Mouse (Mus musculus): Measurements from ENCODE around the gene Rtbdn. TPM values are rescaled to one million over a fixed set of nuclear protein-coding genes. Genes with fewer than 3 reads are reported as not detected.
A peak's percentile ranks its signal among the peaks of the same experiment; 100 is the strongest.

The Rtbdn gene
- polyA plus RNA-seq, 1 experiment: not detected

DNA sequence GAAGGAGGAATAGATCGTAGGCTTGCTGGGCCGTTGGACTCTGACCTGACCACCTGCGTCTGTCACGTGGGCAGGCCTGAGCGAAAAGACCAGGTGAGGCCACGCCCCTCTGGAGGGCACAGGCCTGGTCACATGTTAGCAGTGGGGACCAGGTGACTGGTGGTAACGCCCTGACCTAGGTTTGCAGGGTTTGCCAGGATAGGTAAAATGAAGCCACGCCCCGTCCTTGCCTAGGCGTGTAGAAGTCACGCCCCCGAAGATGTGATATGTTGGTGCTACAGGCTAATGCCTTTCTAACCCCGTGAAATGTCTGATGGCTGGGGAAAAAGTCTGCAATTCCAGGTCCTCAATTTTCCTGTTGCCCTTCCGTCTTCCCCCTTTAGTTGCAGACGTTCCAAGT, 44.0 kb downstream of the Rtbdn start:
- Histone ChIP-seq H3K36me3 (replicated peaks; ENCODE audit: low read length) (peaks cover 15% of the 10 kb centered on the region), H3K4me3 (replicated peaks) (peak overlapping the region; percentile 97), H3K27me3 (replicated peaks) (no peaks in the 10 kb centered on the region), H3K4me1 (peaks cover 55% of the 10 kb centered on the region), H3K9me3 (no peaks in the 10 kb centered on the region)
- no peak for TF ChIP-seq FLI1 (IDR thresholded peaks at IDR 0.05; ENCODE audit: low read length)
- TF ChIP-seq GATA1 (IDR thresholded peaks at IDR 0.05; ENCODE audit: borderline replicate concordance, low read length): no peak

DNA sequence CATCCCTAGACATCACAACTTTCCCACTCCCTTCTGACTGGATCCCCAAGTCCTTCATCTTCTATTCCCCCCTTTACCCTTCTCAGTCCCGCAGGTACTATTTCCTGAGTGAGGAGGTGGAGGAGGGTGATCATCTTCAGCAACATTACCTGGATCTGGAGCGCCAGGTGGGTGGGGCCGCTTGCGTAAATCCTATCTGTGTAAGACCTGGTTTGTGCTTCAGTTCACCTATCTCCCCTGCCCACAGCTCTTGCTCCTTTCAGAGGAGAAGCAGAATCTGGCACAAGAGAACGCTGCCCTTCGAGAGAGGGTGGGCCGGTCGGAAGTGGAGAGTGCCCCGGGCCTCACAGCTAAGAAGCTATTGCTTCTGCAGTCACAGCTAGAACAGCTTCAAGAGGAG, 47.6 kb downstream of the Rtbdn start:
- TF ChIP-seq GATA1 (IDR thresholded peaks at IDR 0.05; ENCODE audit: borderline replicate concordance, low read length) (no peak), FLI1 (IDR thresholded peaks at IDR 0.05; ENCODE audit: low read length) (no peak)
- Histone ChIP-seq H3K9me3 (no peaks in the 10 kb centered on the region), H3K4me1 (peaks cover 45% of the 10 kb centered on the region), H3K36me3 (replicated peaks; ENCODE audit: low read length) (peaks cover 31% of the 10 kb centered on the region), H3K4me3 (replicated peaks) (no peak overlapping the region), H3K27me3 (replicated peaks) (no peaks in the 10 kb centered on the region)

GRCm38 (mm10) chr8:84995680-84996079, 48.9 kb downstream of the Rtbdn start:
- no peaks in the 10 kb centered on the region for H3K9me3 ChIP-seq
- H3K4me3 ChIP-seq (replicated peaks): no peak overlapping the region
- H3K36me3 ChIP-seq (replicated peaks; ENCODE audit: low read length): peaks cover 31% of the 10 kb centered on the region
- peaks cover 40% of the 10 kb centered on the region for H3K4me1 ChIP-seq
- H3K27me3 ChIP-seq (replicated peaks): no peaks in the 10 kb centered on the region
- TF ChIP-seq GATA1 (IDR thresholded peaks at IDR 0.05; ENCODE audit: borderline replicate concordance, low read length): no peak
- TF ChIP-seq FLI1 (IDR thresholded peaks at IDR 0.05; ENCODE audit: low read length): no peak

- H3K36me3 ChIP-seq (replicated peaks; ENCODE audit: low read length): peaks cover 36% of the 10 kb centered on the region
- TF ChIP-seq GATA1 (IDR thresholded peaks at IDR 0.05; ENCODE audit: borderline replicate concordance, low read length) (no peak), FLI1 (IDR thresholded peaks at IDR 0.05; ENCODE audit: low read length) (no peak)
- H3K4me1 ChIP-seq: peaks cover 33% of the 10 kb centered on the region
Measured at GRCm38 (mm10) chr8:84996978-84997377, 50.2 kb downstream of the Rtbdn start.

GRCm38 (mm10) chr8:84997649-84998295, 51.0 kb downstream of the Rtbdn start:
- Histone ChIP-seq H3K27me3 (replicated peaks) (no peaks in the 10 kb centered on the region), H3K36me3 (replicated peaks; ENCODE audit: low read length) (peaks cover 40% of the 10 kb centered on the region), H3K9me3 (no peaks in the 10 kb centered on the region), H3K4me3 (replicated peaks) (peak overlapping the region; percentile 87), H3K4me1 (peaks cover 37% of the 10 kb centered on the region)
- TF ChIP-seq GATA1 (IDR thresholded peaks at IDR 0.05; ENCODE audit: borderline replicate concordance, low read length): no peak
- TF ChIP-seq FLI1 (IDR thresholded peaks at IDR 0.05; ENCODE audit: low read length): no peak

More at GRCm38 (mm10) chr8:84996978-84997377, 50.2 kb downstream of the Rtbdn start:
- no peaks in the 10 kb centered on the region for H3K27me3 ChIP-seq (replicated peaks)
- no peak overlapping the region for H3K4me3 ChIP-seq (replicated peaks)
- no peaks in the 10 kb centered on the region for H3K9me3 ChIP-seq

Other genes with a start within 250 kb of the Rtbdn start
- gene Lyl1, start 245.5 kb upstream of the Rtbdn start, polyA plus RNA-seq (2012; ENCODE audit: insufficient read depth, low replicate concordance): 347 and 510 TPM in 2 replicates
- gene G430095P16Rik, start 224.0 kb upstream of the Rtbdn start, polyA plus RNA-seq (2012; ENCODE audit: insufficient read depth, low replicate concordance): 2.7 and 19.7 TPM in 2 replicates
- gene Nfix, start 146.6 kb upstream of the Rtbdn start, polyA plus RNA-seq (2012; ENCODE audit: insufficient read depth, low replicate concordance): 18.4 and 27.4 TPM in 2 replicates
- gene Dand5, start 124.2 kb upstream of the Rtbdn start, polyA plus RNA-seq (2012; ENCODE audit: insufficient read depth, low replicate concordance): 3.1 TPM in 1 of 2 replicates, not detected in the other
- 37.4 and 49.3 TPM in 2 replicates for gene Gadd45gip1, start 115.5 kb upstream of the Rtbdn start, polyA plus RNA-seq (2012; ENCODE audit: insufficient read depth, low replicate concordance)
- 338 and 623 TPM in 2 replicates for gene Rad23a, start 106.3 kb upstream of the Rtbdn start, polyA plus RNA-seq (2012; ENCODE audit: insufficient read depth, low replicate concordance)
- 235 and 510 TPM in 2 replicates for gene Calr, start 100.1 kb upstream of the Rtbdn start, polyA plus RNA-seq (2012; ENCODE audit: insufficient read depth, low replicate concordance)
- gene Farsa, start 90.0 kb upstream of the Rtbdn start, polyA plus RNA-seq (2012; ENCODE audit: insufficient read depth, low replicate concordance): 30.7 and 64.8 TPM in 2 replicates
- gene Syce2, start 74.9 kb upstream of the Rtbdn start, polyA plus RNA-seq (2012; ENCODE audit: insufficient read depth, low replicate concordance): 24.3 and 63.0 TPM in 2 replicates
- 13.9 and 24.1 TPM in 2 replicates for gene Gcdh, start 53.1 kb upstream of the Rtbdn start, polyA plus RNA-seq (2012; ENCODE audit: insufficient read depth, low replicate concordance)
- gene Klf1, start 45.1 kb upstream of the Rtbdn start, polyA plus RNA-seq (2012; ENCODE audit: insufficient read depth, low replicate concordance): 7.9 and 11.9 TPM in 2 replicates
- 3.5 and 13.5 TPM in 2 replicates for gene Dnase2a, start 38.4 kb upstream of the Rtbdn start, polyA plus RNA-seq (2012; ENCODE audit: insufficient read depth, low replicate concordance)
- gene Mast1, start 9.6 kb upstream of the Rtbdn start, polyA plus RNA-seq (2012; ENCODE audit: insufficient read depth, low replicate concordance): 0.20 TPM in 1 of 2 replicates, not detected in the other
- not detected in 2 replicates for gene Gm49661, start 22.4 kb downstream of the Rtbdn start, polyA plus RNA-seq (2012; ENCODE audit: insufficient read depth, low replicate concordance)
- 68.6 and 73.1 TPM in 2 replicates for gene Prdx2, start 22.6 kb downstream of the Rtbdn start, polyA plus RNA-seq (2012; ENCODE audit: insufficient read depth, low replicate concordance)
- gene Rnaseh2a, start 22.8 kb downstream of the Rtbdn start, polyA plus RNA-seq (2012; ENCODE audit: insufficient read depth, low replicate concordance): 248 and 286 TPM in 2 replicates
- gene Junb, start 31.7 kb downstream of the Rtbdn start, polyA plus RNA-seq (2012; ENCODE audit: insufficient read depth, low replicate concordance): 743 and 797 TPM in 2 replicates
- gene Hook2, start 43.6 kb downstream of the Rtbdn start, polyA plus RNA-seq (2012; ENCODE audit: insufficient read depth, low replicate concordance): 7.3 and 8.9 TPM in 2 replicates
- gene Best2, start 67.5 kb downstream of the Rtbdn start, polyA plus RNA-seq (2012; ENCODE audit: insufficient read depth, low replicate concordance): 0.27 TPM in 1 of 2 replicates, not detected in the other
- 103 and 181 TPM in 2 replicates for gene Asna1, start 78.3 kb downstream of the Rtbdn start, polyA plus RNA-seq (2012; ENCODE audit: insufficient read depth, low replicate concordance)
- 123 and 539 TPM in 2 replicates for gene Trir, start 79.8 kb downstream of the Rtbdn start, polyA plus RNA-seq (2012; ENCODE audit: insufficient read depth, low replicate concordance)
- gene Tnpo2, start 89.9 kb downstream of the Rtbdn start, polyA plus RNA-seq (2012; ENCODE audit: insufficient read depth, low replicate concordance): 5.1 and 5.3 TPM in 2 replicates
- 14.6 and 15.5 TPM in 2 replicates for gene Fbxw9, start 113.1 kb downstream of the Rtbdn start, polyA plus RNA-seq (2012; ENCODE audit: insufficient read depth, low replicate concordance)
- 8.7 TPM in 1 of 2 replicates, not detected in the other for gene Gm5741, start 121.0 kb downstream of the Rtbdn start, polyA plus RNA-seq (2012; ENCODE audit: insufficient read depth, low replicate concordance)
- 43.5 and 103 TPM in 2 replicates for gene Dhps, start 124.8 kb downstream of the Rtbdn start, polyA plus RNA-seq (2012; ENCODE audit: insufficient read depth, low replicate concordance)
- 8.8 and 10.6 TPM in 2 replicates for gene Wdr83os, start 133.7 kb downstream of the Rtbdn start, polyA plus RNA-seq (2012; ENCODE audit: insufficient read depth, low replicate concordance)
- gene Wdr83, start 134.3 kb downstream of the Rtbdn start, polyA plus RNA-seq (2012; ENCODE audit: insufficient read depth, low replicate concordance): 19.7 TPM in 1 of 2 replicates, not detected in the other
- 3.8 and 26.4 TPM in 2 replicates for gene Man2b1, start 136.3 kb downstream of the Rtbdn start, polyA plus RNA-seq (2012; ENCODE audit: insufficient read depth, low replicate concordance)
- gene Zfp791, start 176.1 kb downstream of the Rtbdn start, polyA plus RNA-seq (2012; ENCODE audit: insufficient read depth, low replicate concordance): not detected in 2 replicates
- not detected in 2 replicates for gene Cks1brt, start 204.9 kb downstream of the Rtbdn start, polyA plus RNA-seq (2012; ENCODE audit: insufficient read depth, low replicate concordance)